Mouse (Mus musculus): ENCODE measurements at regions not wholly inside any gene's neighbourhood (a gene's known extent, or its start where the extent isn't known, plus 50 kb on each side); places are given as distances from the start of the nearest gene placed in this dataset.
A peak's percentile ranks its signal among the peaks of the same experiment; 100 is the strongest.
"Not testable (repeated sequence)": the region's sequence is repeated elsewhere in the genome, so short reads cannot be mapped to it uniquely, and the experiment has no call there.

- no peak for DNase-seq
Measured at GRCm38 (mm10) chr9:84461441-84461840, 536.5 kb downstream of the Bckdhb start.

- peak; percentile 7 to 29 for DNase-seq
Measured at GRCm38 (mm10) chr9:84466741-84467140, 541.8 kb downstream of the Bckdhb start.

GRCm38 (mm10) chr9:84472696-84473095, 547.8 kb downstream of the Bckdhb start:
- no peak for DNase-seq

DNA sequence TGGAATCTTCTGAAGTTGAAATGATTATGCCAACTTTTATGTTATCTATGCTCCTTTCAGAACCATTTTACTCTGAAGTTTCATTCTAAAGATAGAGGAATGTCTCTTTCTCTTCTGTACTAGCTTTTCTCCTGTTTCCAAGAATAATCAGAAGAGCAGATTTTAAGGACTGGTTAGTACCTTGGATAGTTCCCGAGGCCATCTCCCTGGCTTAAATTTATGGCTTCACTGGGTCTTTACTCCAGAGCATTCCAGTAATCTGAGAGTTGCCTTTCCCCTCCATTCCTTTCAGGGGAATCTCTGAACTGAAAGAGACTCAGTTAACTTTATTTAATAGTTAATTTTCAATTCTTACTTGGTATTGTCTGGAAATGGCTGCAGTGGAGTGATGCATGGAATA, 551.0 kb downstream of the Bckdhb start:
- no peak for DNase-seq

- no peak for DNase-seq
Measured at GRCm38 (mm10) chr9:84499507-84499906, 574.6 kb downstream of the Bckdhb start.

- DNase-seq, result not testable (repeated sequence)
Measured at GRCm38 (mm10) chr9:84502981-84503380, 578.0 kb downstream of the Bckdhb start.

GRCm38 (mm10) chr9:84517064-84517463, 592.1 kb downstream of the Bckdhb start:
- no peak for DNase-seq

GRCm38 (mm10) chr9:84545431-84545830, 620.5 kb downstream of the Bckdhb start:
- no peak for DNase-seq

DNA sequence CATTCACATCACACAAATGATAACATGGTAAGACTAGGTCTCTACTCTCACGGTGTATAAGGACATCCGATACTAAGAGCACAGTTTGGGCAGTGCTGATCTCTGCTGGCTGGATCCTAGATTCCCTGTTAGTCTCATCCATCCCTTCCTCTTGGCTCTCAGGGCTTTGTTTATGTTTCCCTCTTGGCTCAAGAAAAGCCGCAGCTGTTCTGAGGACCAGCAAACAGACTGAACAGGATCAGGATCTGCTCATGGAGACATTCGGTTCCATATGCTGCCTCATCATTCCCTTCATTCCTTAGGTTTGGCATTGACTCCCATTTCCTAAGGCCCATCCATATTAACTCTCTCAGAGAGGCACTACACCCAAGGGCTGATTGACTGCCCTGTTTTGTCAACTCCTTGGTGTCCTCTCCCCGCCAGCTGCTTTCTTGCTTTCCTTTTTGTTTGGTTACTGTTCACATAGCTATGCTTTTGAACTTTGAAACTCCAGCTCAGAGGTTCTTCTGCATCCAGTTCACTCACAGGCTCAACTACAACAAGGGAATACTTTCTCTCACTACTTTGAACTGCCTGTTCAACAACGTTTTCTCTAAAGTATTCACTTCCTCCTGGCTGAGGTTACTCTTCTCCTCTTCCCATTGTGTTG, 623.2 kb downstream of the Bckdhb start:
- no peak for DNase-seq

- DNase-seq, result no peak
Measured at GRCm38 (mm10) chr9:84555237-84555636, 630.3 kb downstream of the Bckdhb start.

DNA sequence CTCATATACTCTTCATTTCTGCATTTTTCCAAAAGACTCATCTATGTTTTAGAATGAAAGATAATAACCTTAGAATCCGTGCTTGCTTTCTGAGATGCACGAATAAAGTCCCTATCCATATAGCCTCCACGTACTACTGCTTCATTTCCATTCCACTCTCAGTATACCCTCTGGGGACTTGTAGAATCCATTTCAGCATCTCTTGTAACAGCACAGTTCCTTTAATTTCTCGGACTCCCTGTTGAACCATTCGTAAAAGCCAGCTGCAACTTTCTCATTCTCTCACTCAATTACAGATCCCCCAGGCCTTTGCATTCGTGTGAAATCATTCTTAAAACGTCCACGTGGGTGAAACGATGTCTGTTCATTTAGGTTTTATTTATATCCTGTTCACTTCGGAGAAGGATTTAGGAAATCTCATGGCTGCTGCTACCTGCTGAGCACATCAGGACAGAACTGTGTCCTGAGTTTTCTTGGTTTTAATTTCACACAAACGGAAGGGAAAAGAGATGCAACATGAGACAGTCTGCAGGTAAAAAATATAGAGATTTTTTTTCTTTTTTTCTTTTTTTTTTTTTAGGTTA, 631.4 kb downstream of the Bckdhb start:
- DNase-seq, result no peak

DNA sequence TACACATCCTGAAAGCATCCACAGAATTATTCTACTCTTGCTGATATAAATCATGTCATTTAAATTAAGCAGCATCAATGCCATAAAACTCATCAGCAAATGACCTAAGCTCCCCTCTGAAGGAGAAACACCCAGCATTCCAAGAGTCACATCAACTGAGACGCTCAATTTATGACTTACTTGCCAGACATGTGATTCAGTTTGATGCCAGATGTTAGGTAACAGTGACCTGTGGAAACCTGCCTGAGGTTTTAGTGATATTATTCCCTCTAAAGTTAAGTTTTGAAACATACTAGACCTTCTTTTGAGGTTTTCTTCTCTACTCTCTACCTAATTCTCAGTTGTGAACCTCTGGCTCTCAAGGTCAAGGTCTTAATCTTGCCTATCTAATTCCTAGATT, 633.4 kb downstream of the Bckdhb start:
- DNase-seq, result no peak

DNA sequence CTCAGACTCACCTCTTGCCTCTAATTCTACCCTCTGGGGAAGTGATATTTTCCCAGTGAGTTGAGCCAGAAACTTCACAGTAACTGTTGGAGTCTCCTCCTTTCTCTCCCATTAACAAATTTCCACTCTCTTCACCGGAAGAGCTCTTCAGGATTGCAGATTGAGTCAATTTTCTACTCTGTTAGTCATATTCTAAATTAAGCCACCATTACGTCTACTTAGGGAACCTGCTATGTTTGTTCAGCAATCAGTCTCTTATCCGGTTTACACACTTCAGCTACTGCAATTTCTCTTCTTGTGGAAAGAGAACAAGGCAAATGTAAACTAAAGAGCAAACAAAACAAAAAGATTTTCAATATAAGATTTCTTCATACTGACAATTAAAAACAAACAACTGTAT, 644.6 kb downstream of the Bckdhb start:
- peak in 1 of 2 experiments; percentile 17 for DNase-seq

DNA sequence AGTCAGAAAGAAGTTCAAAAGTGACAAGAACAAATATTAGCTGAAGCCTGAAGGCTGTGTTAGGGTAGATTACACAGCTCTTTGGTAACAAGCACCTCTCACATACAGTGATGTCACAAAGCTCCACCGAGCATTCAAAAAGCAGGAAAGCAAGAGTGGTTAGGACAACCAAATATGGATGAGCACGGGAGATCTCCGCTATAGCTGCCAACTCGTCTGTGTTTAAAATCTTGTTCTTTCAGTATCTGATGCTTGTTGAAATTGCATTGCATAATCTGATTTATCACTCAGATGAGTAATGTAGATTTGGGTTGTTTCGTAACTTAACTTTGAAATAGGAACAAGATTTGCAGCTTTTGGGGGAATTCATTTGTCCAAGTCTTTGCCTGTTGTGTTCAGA, 652.8 kb downstream of the Bckdhb start:
- DNase-seq, result no peak

- DNase-seq, result no peak
Measured at GRCm38 (mm10) chr9:84587791-84588190, 662.8 kb downstream of the Bckdhb start.

DNA sequence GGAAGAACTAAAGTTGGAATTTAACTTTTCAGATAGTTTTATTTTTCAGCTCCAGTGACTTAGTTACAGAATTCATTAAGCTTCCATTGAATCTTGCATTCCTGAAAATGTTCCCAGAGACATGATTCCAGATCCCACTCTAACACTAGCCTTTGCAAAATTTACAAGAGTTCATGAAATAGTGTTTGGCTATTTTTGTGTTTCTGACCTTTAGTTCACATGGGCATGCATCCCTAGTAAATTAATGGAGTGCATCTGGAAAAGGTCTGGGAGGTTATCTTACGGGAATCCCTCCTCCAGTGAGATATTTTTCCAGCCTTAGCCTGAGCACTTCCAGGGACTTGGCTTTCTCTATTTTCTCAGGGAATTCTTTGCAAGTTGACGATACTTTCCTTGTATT, 669.8 kb downstream of the Bckdhb start:
- no peak for DNase-seq
